Mouse (Mus musculus): ENCODE measurements around the gene Olfr818.
"Not testable (repeated sequence)": the region's sequence is repeated elsewhere in the genome, so short reads cannot be mapped to it uniquely, and the experiment has no call there.

Olfr818 gene

GRCm38 (mm10) chr10:129949000-129949399 is at the start of gene Olfr818:
Gene Olfr818 (minus strand): TSS chr10:129949100.
- no peak for DNase-seq (ENCODE audit: low spot score)

GRCm38 (mm10) chr10:129984962-129985361 is 36.1 kb upstream of the Olfr818 start, which contains the start of gene Gm10310:
Gene Gm10310 (minus strand): TSS chr10:129985062.
- not testable (repeated sequence) for DNase-seq (ENCODE audit: low spot score)

- DNase-seq (ENCODE audit: low spot score): not testable (repeated sequence)
These were observed 33.0 kb upstream of the Olfr818 start for GRCm38 (mm10) chr10:129981867-129982266.

- DNase-seq (ENCODE audit: low spot score): not testable (repeated sequence)
These were observed 27.1 kb upstream of the Olfr818 start, which contains the start of gene Olfr247 for GRCm38 (mm10) chr10:129976040-129976439. Gene Olfr247 (minus strand): TSS chr10:129976140.

- DNase-seq (ENCODE audit: low spot score): not testable (repeated sequence)
These were observed 24.1 kb upstream of the Olfr818 start for GRCm38 (mm10) chr10:129972994-129973393.

- DNase-seq (ENCODE audit: low spot score): not testable (repeated sequence)
These were observed 18.3 kb upstream of the Olfr818 start, which contains the start of gene Olfr819 for GRCm38 (mm10) chr10:129967166-129967565. Gene Olfr819 (minus strand): TSS chr10:129967266.

- DNase-seq (ENCODE audit: low spot score): not testable (repeated sequence)
These were observed 17.3 kb upstream of the Olfr818 start for GRCm38 (mm10) chr10:129966232-129966631.

- DNase-seq (ENCODE audit: low spot score): no peak
These were observed 33.4 kb downstream of the Olfr818 start, which contains the start of gene Olfr816 for GRCm38 (mm10) chr10:129915497-129915896. Gene Olfr816 (minus strand): TSS chr10:129915597.

- not testable (repeated sequence) for DNase-seq (ENCODE audit: low spot score)
These were observed 43.1 kb downstream of the Olfr818 start, which contains the start of gene Olfr815 for GRCm38 (mm10) chr10:129905767-129906166. Gene Olfr815 (minus strand): TSS chr10:129905867.
